Mouse (Mus musculus) heart, adult 2 months (tissue): ENCODE data around the gene Cyp20a1.

Source experiments
- CTCF ChIP-seq: fragments of 200-600 bp; IDR thresholded peaks from 2 replicates; pipeline ENCODE4 v1.8.1; 2022; ENCODE audit warnings: antibody characterized with exemption, mild to moderate bottlenecking, moderate library complexity
- POLR2A ChIP-seq: fragments of 200-500 bp; IDR thresholded peaks from 2 replicates; pipeline ENCODE4 v1.6.1; 2011; ENCODE audit warnings: mild to moderate bottlenecking, low read depth, low read length, control low read depth; ENCODE audit not compliant: insufficient read depth

DNA sequence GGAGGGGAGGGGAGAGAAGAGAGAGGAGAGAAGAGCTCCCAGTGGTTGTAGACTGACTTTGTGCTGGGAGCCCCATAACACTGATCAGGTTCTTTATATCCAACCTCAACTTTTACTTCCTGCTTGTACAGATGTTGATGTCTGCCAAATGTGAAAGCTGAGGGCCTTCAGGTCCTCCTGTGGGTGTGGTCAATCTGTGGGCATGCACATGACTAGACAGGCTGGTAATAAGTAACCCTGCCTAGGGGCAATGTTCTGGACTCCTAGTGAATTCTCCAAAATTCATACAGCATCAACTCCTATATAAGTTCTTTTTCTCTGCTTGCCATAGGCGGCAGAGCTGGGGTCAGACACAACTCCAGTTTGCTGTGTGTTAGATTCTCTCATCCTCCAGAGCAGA, 18.5 kb downstream of the Cyp20a1 start:
- no peak for TF ChIP-seq POLR2A
- TF ChIP-seq CTCF: no peak
